Mouse (Mus musculus): Measurements from ENCODE around the gene Olfr720.

The Olfr720 gene

GRCm38 (mm10) chr14:14186738-14187137 is at the start of gene Olfr720:
Olfr720 (minus strand) TSS chr14:14186838.
- no peak for DNase-seq (ENCODE audit: low read depth, low spot score)

All from ZHBTc4 (cell line).